Mouse (Mus musculus) brain, embryonic 14.5 days (tissue): ENCODE results near the gene Amz2.

ENCODE experiments used
- CTCF ChIP-seq: fragments of 200-500 bp; IDR thresholded peaks from 2 replicates; pipeline ENCODE4 v1.5.1; 2012; ENCODE audit warnings: inconsistent platforms, mild to moderate bottlenecking, moderate library complexity, borderline replicate concordance; ENCODE audit not compliant: insufficient read depth, insufficient read length; ENCODE audit errors: extremely low read depth
- POLR2A ChIP-seq: fragments of 200-500 bp; IDR thresholded peaks from 2 replicates; pipeline ENCODE4 v1.6.1; 2012; ENCODE audit warnings: mild to moderate bottlenecking, inconsistent platforms, borderline replicate concordance; ENCODE audit not compliant: poor library complexity, insufficient read depth, insufficient read length, severe bottlenecking; ENCODE audit errors: extremely low read depth

GRCm38 (mm10) chr11:109472821-109473170 lies 47.0 kb downstream of the Amz2 start:
- TF ChIP-seq POLR2A: no peak
- no peak for TF ChIP-seq CTCF
